Mouse (Mus musculus): ENCODE results near the gene Slc34a2. TPM values are rescaled to one million over a fixed set of nuclear protein-coding genes. Genes with fewer than 3 reads are reported as not detected.

Slc34a2 gene
- polyA plus RNA-seq, 1 experiment: 0.04 TPM

DNA sequence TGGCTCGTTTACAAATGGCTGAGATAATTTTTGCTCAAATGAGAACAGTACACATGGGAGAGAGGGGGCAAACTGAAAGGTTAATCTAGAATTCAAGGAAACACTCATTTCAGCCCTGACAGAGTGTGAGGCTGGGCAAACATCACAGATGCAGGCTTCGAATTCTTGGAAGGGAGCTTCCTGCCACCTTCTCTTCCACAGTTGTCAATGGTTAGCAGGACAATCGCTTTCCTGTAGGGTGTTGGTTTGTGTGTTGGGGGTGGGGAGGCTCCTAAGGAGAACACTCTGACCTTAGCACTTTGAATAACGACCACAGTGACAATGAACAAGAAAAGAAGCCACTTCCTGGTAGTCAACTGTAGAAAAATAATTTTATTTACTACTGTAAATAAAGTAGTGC is 68.8 kb downstream of the Slc34a2 start:
- DNase-seq (ENCODE audit: extremely low spot score in 1 of 2, low spot score in 1 of 2): no peak

DNA sequence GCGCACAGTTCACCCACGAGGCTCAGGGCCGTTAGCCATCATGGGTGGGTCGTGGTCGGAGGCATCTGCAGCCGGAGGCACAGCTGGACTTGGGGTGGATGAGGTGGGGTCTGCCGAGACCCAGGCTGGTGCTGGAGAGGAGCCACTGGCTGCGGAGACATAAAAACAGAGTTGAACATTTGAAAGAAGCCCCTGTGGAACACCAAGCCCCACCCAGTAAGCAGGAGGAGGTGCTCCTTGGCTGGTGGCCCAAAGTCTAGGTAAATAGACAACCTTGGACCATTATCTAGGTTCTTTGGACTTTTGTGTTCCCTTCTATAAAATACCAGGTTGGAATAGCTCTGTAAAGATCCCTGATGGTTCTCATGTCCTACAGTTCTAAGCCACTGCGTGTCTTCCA is 70.1 kb downstream of the Slc34a2 start:
- no peak for DNase-seq (ENCODE audit: extremely low spot score in 1 of 2, low spot score in 1 of 2)

DNA sequence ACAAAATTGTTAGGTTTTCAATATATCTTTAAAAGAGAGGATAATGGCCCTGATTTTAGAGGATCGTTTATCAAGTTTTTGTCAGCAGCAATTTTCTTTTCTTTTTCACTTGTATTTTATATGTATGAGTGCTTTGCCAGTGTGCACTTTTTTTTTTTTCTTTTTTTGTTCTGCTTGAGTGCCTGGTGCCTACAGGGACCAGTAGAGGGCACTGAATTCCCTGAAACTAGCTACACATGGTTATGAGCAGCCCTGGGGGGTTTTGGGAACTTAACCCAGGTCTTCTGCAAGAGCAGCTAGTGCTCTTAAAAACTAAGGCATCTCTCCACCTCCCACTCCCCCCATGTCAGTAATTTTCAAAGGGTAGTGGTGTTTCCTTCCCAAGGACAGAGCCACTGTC is 70.8 kb downstream of the Slc34a2 start:
- DNase-seq (ENCODE audit: extremely low spot score in 1 of 2, low spot score in 1 of 2): no peak

GRCm38 (mm10) chr5:53110225-53110624 is 72.3 kb downstream of the Slc34a2 start:
- DNase-seq (ENCODE audit: extremely low spot score in 1 of 2, low spot score in 1 of 2): no peak

GRCm38 (mm10) chr5:53111036-53111435 is 73.2 kb downstream of the Slc34a2 start:
- no peak for DNase-seq (ENCODE audit: extremely low spot score in 1 of 2, low spot score in 1 of 2)

DNA sequence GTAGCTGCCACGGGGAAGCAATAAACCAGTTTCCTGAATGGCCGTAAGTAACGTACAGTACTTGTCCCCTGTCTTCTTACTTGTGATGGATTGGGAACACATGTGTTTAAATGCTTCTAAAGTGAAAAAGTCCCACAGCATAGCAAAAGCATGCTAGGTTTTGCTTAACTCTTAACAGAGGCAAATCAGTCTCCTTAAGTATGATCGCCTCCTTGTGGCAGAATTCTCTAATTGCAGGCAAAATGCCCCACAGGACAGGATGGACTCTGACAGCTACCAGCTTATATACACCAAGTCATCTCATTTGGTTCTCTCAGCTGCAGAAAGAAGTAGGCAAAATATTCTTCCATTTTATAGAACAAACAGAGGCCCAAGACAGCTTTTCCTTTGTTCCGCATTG is 75.1 kb downstream of the Slc34a2 start:
- no peak for DNase-seq (ENCODE audit: extremely low spot score in 1 of 2, low spot score in 1 of 2)

- DNase-seq (ENCODE audit: extremely low spot score in 1 of 2, low spot score in 1 of 2): no peak
These were observed 76.9 kb downstream of the Slc34a2 start for GRCm38 (mm10) chr5:53114616-53115267.

- DNase-seq (ENCODE audit: extremely low spot score in 1 of 2, low spot score in 1 of 2): no peak
These were observed 80.3 kb downstream of the Slc34a2 start for GRCm38 (mm10) chr5:53118212-53118611.

DNA sequence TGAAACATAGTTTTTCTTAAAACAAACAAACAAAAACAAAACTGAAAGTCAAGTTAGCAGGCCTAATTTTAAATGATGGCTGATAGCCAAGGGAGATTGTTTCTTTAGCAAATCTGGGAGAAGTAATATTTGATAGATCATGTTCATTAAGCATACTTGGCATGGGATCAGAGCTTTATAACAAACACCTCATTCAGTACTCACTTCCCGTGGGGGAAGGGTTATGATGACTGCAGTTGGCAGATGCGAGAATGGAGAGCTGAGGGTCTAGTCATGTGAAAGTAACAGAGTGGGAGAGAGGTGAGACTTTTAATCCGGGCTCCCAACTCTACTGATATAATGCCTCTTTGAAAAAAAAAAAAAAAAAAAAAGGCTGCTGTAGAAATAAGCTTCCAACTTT is 81.8 kb downstream of the Slc34a2 start:
- no peak for DNase-seq (ENCODE audit: extremely low spot score in 1 of 2, low spot score in 1 of 2)

Other genes with a start within 250 kb of the Slc34a2 start
- 115 and 118 TPM in 2 replicates for gene Anapc4, start 204.1 kb upstream of the Slc34a2 start, polyA plus RNA-seq (2012; rRNA removed)
- gene Sel1l3, start 175.8 kb downstream of the Slc34a2 start, polyA plus RNA-seq (2012; rRNA removed): 28.3 and 28.8 TPM in 2 replicates
- gene Smim20, start 229.0 kb downstream of the Slc34a2 start, polyA plus RNA-seq (2012; rRNA removed): 69.5 and 75.7 TPM in 2 replicates

Measured in frontal cortex, adult 2 months (tissue).